Mouse (Mus musculus) embryo, embryonic 11 days (tissue): ENCODE measurements around the gene Mettl7a2.
"Not testable (repeated sequence)": the region's sequence is repeated elsewhere in the genome, so short reads cannot be mapped to it uniquely, and the experiment has no call there.

Source experiments
- DNase-seq: peaks from one replicate; pipeline ENCODE4 v3.0.0-alpha.2; 2015

The Mettl7a2 gene

DNA sequence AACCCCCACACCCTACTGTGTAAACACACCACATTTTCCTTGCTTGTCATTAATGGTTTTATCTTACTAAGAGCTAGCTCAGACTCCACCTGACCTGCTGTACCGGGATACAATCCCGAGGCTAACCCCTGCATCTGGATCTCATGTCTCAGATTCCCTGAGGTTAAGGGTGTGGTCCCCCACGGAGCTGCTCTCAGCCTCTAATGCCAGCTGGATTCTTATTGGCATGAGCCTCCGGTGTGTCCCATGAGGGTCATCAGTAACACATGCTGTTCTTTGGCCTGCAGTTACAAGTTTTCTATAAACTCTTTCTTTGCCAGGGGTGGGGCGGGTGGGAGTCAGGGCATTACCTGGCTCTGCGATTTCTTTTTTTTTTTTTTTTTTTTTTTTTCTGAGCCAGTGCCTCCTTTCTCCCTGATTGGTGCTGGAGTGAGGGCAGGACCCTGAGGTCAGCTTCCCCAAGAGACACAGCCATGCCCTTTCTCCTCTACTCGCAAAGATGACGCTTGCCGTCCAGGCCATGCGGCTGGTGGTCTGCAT lies at the start of gene Mettl7a2, which contains the start of gene Methig1:
TSS of gene Mettl7a2 (plus strand) at position 490 of the 540 bp plus-strand sequence.
TSS of gene Methig1 (plus strand) at position 439 of the 540 bp plus-strand sequence.
- DNase-seq = no peak

DNA sequence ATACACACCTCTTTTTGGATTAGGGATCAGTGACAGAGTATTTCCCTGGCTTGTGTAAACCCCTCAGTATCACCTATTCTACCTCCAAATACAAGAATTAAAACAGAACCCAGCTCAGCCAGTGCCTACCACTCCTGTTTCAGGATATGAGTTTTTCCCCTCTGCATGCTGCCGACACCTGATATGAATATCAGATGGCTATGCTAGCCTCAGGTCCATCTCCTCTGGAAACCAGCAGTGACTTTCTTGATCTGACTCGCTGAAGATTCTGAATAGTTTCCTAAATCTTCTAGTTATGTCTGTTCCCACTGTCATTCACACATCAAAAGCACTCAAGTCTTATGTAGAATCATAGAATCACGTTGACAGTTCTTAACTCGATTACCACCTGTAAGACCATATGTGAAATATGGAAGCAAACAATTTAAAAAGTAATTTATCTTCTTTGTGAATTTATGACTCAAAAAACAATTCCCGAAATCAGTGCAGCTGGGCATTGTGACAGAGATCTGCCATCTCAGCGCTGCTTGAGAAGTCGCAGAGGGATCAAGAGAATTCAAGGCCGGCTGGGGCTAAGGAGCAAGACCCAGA lies 49.5 kb upstream of the Mettl7a2 start:
- DNase-seq = no peak

DNA sequence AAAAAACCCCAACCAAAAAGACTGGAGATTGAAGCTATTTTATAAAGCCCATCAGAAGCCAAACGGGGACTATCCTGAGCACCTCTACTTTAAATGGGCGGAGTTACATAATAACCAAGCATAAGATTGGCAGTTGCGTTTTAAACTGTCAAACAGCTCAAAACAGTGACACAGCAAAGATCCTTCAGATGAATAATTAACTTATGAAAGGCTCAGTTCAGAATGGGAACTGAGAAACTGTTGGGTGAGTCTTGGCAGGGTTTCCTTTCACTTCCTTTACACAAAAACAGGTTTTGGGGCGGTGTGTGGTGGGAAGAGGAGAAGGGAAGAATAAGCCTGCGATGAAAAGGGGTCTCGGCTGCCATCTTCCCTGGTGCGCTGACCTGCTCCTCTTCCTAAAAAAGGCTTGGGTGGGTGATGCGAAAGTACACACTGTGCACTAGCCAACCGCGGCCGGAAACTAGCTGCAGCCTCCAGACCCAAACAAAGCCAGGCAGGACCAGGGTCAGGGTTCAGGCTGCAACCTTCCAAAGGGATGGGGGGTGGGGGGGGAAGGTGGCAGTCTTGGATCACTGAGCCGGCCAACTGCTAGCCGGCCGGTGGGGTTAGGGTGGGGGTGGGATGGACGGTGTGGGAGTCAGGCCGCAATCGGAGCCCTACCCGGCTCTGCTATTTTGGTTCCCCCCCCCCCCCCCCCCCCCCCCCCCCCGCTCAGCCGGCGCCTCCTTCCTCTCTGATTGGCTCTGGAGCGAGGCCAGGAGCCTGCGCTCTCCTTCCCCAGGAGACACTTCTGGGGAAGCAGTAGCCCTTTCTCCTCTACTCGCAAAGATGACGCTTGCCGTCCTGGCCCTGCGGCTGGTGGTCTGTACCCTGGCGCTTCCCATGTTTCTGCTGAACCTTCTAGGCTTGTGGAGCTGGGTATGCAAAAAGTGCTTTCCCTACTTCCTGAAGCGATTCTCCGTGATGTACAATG lies 48.7 kb upstream of the Mettl7a2 start, which contains the start of gene Mettl7a1:
TSS of gene Mettl7a1 (plus strand) at position 122 of the 973 bp plus-strand sequence.
- DNase-seq = peak; percentile 84

DNA sequence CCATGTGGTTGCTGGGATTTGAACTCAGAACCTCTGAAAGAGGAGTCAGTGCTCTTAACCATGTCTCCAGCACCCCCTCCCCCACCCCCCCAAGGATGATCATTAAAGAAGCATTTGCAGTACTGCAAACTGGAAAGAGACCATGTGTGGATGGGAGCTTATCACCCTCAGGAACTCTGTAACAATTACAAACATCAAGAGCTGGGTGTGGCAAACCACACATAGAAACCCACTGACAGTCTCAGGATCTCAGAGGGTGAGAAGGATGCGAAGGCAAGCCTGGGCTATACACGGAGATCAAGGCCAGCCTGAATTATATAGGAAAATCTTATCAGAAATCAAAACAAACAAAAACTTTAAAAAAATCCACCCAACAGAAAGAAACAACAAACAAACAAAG lies 46.8 kb upstream of the Mettl7a2 start:
- no peak for DNase-seq

DNA sequence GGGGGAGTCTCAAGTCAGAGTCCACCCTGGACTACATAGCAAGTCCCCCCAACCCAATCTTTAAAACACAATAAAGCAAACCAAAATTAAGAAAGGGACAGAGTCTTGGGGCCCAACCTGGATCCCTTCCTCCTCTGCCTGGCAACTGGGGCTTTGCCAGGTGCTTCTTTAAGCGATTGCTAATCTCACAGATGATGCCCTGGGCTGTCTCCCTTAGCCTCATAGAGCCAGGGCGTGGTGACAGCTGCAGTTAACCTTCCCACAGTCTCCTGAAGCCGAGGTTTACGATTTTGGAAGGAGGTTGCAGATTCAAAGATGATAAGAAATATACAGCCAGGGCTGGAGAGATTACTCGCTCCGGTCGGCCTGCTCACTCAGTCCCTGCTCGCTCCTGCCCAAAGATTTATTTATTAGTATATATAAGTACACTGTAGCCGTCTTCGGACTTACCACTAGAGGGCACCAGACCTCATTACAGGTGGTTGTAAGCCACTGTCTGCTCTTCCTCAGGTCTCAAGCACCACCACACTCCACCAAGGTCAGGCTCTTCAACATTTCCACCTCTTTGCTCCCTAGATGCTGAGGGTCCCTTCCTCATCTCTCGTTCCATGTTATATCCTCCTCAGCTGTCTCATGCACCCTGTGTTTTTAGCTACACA lies 45.4 kb upstream of the Mettl7a2 start:
- DNase-seq = peak; percentile 66

DNA sequence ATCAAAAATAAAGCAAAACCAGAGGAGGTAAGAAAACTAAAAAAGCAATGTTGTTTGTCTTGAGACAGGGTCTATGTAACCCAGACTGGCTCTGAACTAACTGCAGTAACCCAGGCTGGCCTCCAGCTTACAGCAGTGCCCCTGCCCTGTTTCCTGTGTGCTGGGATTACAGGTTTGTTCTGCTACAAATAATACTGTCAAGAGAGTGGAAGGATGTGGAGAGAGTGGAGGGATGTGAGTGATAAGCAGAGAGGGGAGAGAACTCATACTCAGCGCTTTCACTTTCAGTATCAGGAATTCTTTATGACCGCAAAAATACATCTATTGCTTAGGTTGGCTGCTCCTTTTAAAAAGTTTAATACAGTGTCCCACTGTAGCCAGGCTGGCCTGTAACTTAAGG lies 40.7 kb upstream of the Mettl7a2 start:
- no peak for DNase-seq

DNA sequence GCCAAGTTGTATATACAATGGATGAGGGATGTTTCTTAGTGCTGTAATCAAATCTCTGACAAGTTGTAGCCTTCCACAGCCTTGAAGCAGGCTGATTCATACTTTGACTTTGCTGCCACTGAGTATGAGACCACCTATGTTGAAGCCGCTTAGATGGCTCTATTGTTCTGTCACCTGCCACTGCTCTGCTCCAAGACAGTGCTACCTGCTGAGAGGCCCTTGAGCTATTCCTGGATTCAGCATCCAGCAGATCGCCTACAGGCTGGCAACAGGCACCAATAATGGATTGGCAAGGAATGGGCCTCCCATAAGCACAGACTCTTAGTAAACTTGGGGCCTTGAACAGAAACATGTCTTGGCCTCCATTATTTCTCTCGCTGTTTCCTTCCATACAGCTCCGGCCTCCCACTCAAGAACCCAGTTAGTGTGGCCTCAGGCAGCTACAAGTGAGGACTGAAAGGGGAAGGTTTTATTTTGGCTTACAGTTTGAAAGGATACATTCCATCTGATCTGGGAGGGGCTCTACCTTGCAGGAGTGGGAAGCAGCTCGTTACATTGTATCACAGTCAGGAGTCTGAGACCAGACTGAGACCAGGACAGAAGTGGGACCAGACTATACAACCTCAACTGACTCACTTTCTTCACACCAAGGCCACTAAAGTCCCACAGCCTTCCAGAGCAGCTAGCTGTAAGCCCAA lies 38.4 kb upstream of the Mettl7a2 start:
- DNase-seq = no peak

DNA sequence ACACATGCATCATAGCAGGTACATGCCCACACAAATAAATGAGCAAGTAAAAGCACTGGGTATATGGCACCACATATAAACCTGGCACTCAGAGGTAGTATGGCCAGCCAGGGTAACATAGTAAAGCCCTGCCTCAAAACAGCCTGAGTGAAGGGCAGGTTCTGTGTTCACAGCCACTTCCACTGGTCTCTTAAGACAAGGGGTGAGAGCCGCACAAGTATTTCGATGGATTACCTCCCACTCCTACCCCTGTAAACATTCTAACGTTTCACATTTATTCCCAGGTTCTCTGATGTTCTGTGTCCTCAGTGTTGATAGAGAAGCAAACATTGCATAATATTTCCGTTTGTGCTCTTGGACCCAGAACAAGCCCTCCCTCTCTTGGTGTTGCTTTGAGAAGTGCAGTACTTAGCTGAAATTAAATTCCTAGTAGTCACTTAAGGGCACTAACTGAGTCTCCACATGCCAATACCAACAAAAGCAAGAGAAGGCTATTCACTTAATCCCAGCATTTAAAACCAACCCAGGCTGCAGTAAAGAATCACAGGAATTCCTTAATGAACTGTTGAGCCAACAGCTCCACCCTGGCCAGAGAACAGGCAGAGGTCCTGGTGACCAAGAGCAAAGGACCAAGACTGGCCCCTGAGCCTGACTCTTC lies 34.9 kb upstream of the Mettl7a2 start:
- DNase-seq = not testable (repeated sequence)

DNA sequence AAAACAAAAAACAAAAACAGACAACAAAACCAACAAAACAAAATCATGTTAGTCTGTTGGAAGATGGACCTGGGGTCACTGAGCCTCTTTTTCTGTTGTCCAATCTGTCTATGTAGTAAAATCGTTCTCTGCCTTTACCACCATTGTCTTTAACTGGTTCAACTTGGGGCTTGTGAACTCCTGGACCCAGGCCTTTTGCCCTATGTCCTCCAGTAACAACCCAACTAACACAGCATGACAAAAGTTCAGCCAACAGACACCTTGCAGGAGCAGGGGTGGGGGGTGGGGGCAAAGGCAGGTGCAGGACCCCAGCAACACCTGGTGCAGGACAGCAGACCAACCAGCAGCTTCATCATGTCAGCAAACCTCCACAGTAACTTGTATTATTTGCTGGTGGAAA lies 33.1 kb upstream of the Mettl7a2 start:
- DNase-seq = no peak

DNA sequence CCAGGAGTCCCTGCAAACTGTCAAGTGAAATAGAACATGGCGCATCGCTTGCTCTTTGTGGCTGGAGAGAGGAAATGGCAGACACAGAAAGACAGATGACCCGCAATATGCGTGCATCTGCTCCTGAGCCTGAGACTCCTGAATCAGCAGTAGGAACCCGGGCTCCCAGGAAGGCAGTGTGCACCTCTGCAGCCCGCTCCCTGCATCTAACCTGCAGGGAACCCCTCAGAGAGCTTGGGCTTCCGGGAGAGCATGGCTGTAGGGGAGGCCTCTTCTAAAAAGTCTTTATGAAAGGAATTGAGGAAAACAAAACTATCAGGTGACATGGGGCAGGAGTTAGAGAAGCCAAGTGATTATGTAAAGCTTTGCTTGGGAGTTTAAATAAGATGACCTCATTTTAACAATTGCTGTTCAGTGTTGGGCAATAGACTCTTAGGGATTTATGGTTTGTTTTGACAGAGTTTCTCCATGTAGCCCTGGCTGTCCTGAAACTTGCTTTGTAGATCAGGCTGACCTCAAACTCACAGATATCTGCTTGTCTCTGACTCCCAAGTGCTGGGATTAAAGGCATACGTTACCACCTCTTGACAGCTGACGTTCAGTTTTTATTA lies 32.6 kb upstream of the Mettl7a2 start:
- no peak for DNase-seq

DNA sequence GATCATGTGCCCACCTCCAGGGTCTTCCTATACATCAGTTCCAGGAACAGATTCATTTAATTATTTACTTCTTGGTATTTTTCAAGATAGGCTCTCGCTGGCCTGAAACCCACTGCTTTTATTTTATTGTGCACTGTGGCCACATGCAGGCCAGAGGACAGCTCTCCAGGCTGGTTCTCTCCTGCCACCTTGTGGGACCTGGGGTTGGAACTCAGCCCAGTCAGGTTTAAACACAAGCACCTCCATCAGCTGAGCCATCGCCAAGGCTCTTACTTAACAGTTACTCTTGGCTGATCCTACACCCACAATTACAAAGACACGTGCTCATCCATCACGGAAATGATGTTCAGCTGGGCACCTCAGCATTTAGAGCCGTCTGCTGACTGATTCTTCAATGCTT lies 31.9 kb upstream of the Mettl7a2 start:
- peak; percentile 28 for DNase-seq

DNA sequence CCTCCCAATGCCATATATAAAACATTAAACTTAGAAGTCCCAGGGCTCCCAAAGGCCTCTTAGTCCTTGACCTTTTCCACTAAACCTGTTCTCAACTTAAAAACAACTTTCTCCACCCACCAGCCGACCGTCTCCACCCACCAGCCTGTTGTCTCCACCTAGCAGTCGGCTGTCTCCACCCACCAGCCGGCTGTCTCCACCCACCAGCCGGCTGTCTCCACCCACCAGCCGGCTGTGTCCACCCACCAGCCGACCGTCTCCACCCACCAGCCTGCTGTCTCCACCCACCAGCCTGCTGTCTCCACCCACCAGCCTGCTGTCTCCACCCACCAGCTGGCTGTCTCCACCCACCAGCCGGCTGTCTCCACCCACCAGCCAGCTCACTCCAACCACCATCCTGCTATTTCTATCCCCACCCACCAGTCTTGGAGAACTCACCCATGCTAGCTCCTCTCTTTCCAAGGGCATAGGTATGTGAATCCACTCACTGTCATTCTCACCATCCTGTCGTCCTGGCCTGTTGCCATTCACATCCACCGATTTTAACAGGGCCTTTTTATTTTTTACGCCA lies 28.9 kb upstream of the Mettl7a2 start:
- DNase-seq = no peak

DNA sequence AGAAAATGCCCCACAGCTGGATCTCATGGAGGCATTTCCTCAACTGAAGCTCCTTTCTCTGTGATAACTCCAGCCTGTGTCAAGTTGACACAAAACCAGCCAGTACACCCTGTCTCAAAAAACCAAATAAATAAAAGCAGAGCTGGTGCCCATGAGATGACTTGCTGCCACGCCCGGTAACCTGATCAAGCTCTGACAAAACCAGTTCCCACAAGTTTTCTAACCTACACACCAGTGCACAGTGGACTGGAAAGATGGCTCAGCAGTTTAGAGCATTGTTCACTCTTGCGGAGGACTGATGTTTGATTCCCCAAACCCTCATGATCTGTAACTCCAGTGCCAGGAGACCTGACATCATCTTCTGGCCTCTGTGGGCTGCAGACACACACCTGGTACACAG lies 27.8 kb upstream of the Mettl7a2 start:
- no peak for DNase-seq

DNA sequence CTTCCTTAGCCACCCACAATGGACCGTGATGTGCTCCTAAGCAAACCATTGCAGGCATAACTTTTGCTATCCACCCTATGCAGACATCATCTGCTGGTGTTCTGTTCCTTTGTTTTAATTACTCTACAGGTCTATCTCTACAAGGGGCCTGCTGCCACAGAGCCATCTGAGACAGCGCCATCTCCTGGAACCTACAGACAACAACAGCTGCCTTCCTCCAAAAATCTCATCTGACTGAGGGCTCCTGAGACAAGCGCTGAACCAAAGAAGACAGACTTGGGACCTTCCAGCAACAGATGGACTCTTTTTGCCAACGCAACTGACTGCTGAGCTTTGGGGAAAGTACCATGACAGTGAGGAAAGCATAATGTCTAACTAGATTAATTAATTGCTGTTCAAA lies 24.9 kb upstream of the Mettl7a2 start:
- DNase-seq = not testable (repeated sequence)

DNA sequence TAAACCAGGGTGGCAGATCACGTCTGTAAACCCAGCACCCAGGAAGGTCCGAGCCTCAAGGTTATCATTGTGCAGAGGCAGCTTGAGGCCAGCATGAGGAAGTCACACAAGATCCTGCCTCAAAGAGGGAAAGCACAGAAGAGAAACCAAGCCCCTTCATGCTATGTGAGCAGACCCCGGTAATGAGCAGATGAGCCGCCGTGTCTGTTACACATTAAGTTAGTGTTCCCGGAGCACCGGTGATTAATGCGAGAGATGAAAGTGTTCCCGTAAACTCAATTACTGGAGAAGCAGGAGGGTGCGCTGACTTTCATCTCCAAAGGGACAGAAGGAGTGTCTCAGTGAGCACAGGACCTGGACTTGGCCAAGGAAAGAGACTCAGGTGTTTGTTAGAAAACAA lies 23.7 kb upstream of the Mettl7a2 start:
- not testable (repeated sequence) for DNase-seq

DNA sequence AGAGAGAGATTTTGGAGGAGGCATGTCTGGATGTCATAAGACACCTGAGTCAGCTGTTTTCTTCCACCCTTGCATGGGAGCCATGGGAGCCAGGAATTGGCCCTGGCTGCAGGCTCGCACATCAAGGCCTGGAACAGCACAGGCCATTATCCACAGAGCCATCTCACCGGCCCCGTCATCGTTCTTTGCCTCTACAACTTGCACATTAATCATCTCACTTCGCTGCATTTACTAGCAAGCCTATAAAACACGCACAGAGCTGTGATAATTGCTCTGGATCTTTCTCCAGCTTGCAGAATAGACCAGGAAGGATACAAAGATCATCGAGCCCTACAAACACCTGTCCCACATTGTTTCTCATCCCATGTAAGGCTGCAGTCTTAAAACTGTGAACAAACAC lies 22.3 kb upstream of the Mettl7a2 start:
- DNase-seq = no peak

DNA sequence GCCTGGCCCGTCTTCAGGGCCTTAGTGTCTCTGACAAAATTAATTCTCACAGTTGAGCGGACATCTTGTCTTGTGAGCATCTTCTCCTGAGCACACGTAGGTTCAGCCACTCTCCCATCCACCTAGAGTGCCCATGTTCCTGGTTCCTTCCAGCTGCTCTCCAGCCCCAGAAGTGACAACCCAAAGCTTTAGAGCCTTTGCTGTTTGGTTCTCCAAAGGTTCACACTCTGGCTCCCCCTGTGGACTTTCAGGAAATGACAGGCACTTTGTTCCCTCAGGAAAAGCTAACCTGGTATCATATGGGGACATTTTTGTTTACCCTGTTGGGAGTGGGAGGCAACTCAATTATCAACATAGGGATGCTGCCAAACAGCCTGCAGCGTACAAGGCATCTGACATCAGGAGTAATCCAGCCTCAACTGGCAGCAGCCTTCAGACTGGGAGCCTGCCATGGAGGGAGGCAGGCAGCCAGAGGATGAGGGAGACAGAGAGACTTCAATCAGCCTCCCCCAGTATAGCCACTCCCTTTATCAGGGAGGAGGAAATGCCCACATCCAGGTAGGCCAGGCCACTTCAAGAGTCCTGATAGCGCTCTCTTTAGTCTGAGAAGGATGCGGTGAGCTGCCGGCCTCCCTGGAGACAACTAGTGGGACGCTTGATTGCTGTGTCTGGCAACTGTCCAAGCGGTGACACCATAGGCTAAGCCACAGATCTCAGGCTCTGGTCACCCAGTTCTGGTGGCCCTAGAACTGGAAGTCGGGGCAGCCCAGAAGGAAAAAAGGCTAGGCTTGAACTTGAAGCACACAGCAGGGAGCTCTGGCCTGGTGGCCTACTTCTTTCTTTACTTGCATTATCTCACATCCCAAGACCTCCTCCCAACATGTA lies 20.7 kb upstream of the Mettl7a2 start:
- not testable (repeated sequence) for DNase-seq

DNA sequence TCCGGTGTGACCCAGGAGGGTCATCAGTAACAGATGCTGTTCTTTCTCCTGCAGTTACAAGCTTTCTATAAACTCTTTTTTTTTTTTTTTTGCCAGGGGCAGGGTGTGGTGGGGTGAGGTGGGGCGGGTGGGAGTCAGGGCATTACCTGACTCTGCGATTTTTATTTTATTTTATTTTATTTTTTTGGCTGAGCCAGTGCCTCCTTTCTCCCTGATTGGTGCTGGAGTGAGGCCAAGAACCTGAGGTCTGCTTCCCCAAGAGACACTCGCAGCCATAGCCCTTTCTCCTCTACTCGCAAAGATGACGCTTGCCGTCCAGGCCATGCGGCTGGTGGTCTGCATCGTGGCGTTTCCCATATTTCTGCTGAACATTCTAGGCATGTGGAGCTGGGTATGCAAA lies 18.4 kb upstream of the Mettl7a2 start, which contains the start of gene Mettl7a3:
TSS of gene Mettl7a3 (plus strand) at position 301 of the 400 bp plus-strand sequence.
- no peak for DNase-seq

DNA sequence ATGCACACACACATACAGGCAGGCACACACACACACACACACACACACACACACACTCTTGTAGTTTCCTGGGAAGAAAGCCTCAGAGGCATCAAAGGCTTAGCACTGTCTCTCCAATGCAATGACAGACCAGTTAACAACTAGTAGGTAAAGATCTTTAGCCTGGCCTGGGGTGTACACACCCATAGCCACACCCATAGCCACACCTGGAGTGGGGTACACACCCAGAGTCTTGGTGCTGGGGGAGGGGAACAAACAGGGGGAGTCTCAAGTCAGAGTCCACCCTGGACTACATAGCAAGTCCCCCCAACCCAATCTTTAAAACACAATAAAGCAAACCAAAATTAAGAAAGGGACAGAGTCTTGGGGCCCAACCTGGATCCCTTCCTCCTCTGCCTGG lies 15.7 kb upstream of the Mettl7a2 start:
- not testable (repeated sequence) for DNase-seq

DNA sequence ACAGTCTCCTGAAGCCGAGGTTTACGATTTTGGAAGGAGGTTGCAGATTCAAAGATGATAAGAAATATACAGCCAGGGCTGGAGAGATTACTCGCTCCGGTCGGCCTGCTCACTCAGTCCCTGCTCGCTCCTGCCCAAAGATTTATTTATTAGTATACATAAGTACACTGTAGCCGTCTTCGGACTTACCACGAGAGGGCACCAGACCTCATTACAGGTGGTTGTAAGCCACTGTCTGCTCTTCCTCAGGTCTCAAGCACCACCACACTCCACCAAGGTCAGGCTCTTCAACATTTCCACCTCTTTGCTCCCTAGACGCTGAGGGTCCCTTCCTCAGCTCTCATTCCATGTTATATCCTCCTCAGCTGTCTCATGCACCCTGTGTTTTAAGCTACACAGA lies 15.2 kb upstream of the Mettl7a2 start:
- peak; percentile 57 for DNase-seq
